Mouse (Mus musculus): ENCODE measurements around the gene Cd7. TPM values are rescaled to one million over a fixed set of nuclear protein-coding genes. Genes with fewer than 3 reads are reported as not detected.

Cd7 gene
- polyA plus RNA-seq, 1 experiment from 2014 or later = not detected

DNA sequence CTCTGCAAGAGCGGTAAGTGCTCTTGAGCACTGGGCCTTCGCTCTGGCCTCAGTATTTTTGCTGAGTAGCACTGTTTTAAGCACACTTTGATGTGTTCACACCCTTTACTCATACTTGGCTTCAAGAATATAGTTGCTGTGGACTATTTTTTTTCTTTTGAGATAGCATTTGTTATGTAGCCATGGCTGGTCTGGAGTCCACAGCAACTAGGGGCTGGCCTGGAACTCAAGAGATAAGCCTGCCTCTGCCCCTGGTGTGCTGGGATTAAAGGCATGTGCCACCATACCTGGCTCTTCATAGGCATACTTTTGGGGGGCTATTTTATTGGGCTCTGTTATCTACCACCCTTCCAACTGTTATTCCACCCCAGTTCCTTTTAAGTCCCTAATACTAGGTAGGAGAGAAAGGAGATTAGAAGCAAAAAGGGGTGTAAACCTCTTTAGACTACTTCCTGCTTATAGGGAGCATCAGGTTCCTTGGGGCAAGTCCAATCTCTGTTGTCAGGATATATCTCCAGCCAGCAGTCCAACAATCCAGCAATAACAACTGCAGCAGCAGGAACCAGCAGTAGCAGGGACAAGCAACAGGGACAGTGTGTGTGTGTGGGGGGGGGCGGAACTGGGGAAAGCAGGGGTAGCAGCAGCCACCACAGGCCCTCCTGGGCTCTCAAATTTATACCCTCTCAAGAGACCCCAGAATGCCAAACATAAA is 29.0 kb downstream of the Cd7 start:
- Histone ChIP-seq H3K27ac (replicated peaks in 1 of 2; ENCODE audit: control insufficient read depth in 1 of 2, insufficient read depth in 1 of 2, low read depth in 2 of 2, low read length in 2 of 2) (no peak overlapping the region), H3K36me3 (ENCODE audit: control insufficient read depth, insufficient read depth, low read length) (no peaks in the 10 kb centered on the region), H3K4me3 (ENCODE audit: control insufficient read depth in 1 of 2, insufficient read depth in 1 of 2, low read depth in 1 of 2, low read length in 2 of 2) (no peak overlapping the region), H3K9ac (ENCODE audit: low read length) (no peak overlapping the region), H3K4me2 (ENCODE audit: low read length) (no peak overlapping the region), H3K4me1 (ENCODE audit: control insufficient read depth in 2 of 2, insufficient read depth in 2 of 2, low read length in 2 of 2) (peaks cover 5 to 7% of the 10 kb centered on the region in 2 experiments; a peak in 2 of 4 replicates), H3K27me3 (ENCODE audit: control insufficient read depth, insufficient read depth, low read length) (no peaks in the 10 kb centered on the region), H3K9me3 (ENCODE audit: control insufficient read depth, low read length) (no peaks in the 10 kb centered on the region)
- ATAC-seq (ENCODE audit: insufficient number of reproducible peaks, insufficient read depth, low FRiP score, low read depth) = no peak
- 90% methylated on average over 3 of the region's 3 CpGs for WGBS

DNA sequence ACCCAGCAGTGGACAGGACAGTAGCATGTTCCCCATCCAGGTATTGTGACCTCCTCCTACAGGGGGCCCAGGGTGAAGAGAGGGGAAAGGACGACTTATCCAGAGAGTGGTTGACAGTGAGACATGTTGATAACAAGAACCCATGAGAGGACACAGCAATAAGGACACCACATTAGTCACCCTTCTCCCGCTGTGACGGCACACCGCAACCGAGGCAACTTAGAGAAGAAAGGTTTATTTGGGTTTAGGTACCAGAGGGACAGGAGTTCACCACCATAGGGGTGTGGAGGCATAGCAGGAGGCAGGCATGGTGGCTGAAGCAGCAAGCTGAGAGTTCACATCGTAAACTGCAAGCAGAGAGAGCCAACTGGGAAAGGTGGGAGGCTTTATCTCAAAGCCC is 33.0 kb downstream of the Cd7 start:
- H3K4me1 ChIP-seq (ENCODE audit: control insufficient read depth in 2 of 2, insufficient read depth in 2 of 2, low read length in 2 of 2) = peaks cover 2 to 4% of the 10 kb centered on the region in 2 experiments; a peak in 1 of 4 replicates
- H3K36me3 ChIP-seq (ENCODE audit: control insufficient read depth, insufficient read depth, low read length) = no peaks in the 10 kb centered on the region
- no peaks in the 10 kb centered on the region for H3K27me3 ChIP-seq (ENCODE audit: control insufficient read depth, insufficient read depth, low read length)
- ATAC-seq (ENCODE audit: insufficient number of reproducible peaks, insufficient read depth, low FRiP score, low read depth) = no peak
- H3K4me2 ChIP-seq (ENCODE audit: low read length) = no peak overlapping the region
- no peak overlapping the region for H3K9ac ChIP-seq (ENCODE audit: low read length)
- H3K27ac ChIP-seq (replicated peaks in 1 of 2; ENCODE audit: control insufficient read depth in 1 of 2, insufficient read depth in 1 of 2, low read depth in 2 of 2, low read length in 2 of 2) = no peak overlapping the region
- 56% methylated on average over 6 of the region's 6 CpGs for WGBS
- H3K9me3 ChIP-seq (ENCODE audit: control insufficient read depth, low read length) = no peaks in the 10 kb centered on the region
- no peak overlapping the region for H3K4me3 ChIP-seq (ENCODE audit: control insufficient read depth in 1 of 2, insufficient read depth in 1 of 2, low read depth in 1 of 2, low read length in 2 of 2)

DNA sequence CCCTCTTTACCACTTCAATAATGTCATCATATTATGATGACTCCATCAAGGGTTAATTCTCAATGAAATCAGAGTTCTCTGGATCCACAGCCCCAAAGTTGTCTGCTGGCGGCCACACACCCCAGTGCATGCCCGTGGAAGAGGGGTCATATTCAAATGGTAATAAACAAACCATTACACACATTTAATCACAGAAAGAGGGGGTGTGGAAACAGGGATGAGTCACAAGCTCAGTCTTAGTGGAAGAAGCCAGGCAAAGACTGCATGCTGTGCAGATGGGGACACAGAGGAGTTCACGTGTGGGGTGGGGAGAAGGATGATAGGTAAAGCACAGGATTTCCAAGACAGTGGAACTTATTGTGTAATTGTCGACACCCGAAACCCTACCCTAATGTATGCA is 34.9 kb downstream of the Cd7 start:
- 66% methylated on average over 5 of the region's 5 CpGs for WGBS
- no peak overlapping the region for H3K9ac ChIP-seq (ENCODE audit: low read length)
- no peaks in the 10 kb centered on the region for H3K27me3 ChIP-seq (ENCODE audit: control insufficient read depth, insufficient read depth, low read length)
- no peak overlapping the region for H3K27ac ChIP-seq (replicated peaks in 1 of 2; ENCODE audit: control insufficient read depth in 1 of 2, insufficient read depth in 1 of 2, low read depth in 2 of 2, low read length in 2 of 2)
- no peak for ATAC-seq (ENCODE audit: insufficient number of reproducible peaks, insufficient read depth, low FRiP score, low read depth)
- H3K4me3 ChIP-seq (ENCODE audit: control insufficient read depth in 1 of 2, insufficient read depth in 1 of 2, low read depth in 1 of 2, low read length in 2 of 2) = no peak overlapping the region
- peaks cover 2 to 4% of the 10 kb centered on the region in 2 experiments; a peak in 1 of 4 replicates for H3K4me1 ChIP-seq (ENCODE audit: control insufficient read depth in 2 of 2, insufficient read depth in 2 of 2, low read length in 2 of 2)
- H3K9me3 ChIP-seq (ENCODE audit: control insufficient read depth, low read length) = no peaks in the 10 kb centered on the region
- H3K4me2 ChIP-seq (ENCODE audit: low read length) = no peak overlapping the region
- H3K36me3 ChIP-seq (ENCODE audit: control insufficient read depth, insufficient read depth, low read length) = no peaks in the 10 kb centered on the region

DNA sequence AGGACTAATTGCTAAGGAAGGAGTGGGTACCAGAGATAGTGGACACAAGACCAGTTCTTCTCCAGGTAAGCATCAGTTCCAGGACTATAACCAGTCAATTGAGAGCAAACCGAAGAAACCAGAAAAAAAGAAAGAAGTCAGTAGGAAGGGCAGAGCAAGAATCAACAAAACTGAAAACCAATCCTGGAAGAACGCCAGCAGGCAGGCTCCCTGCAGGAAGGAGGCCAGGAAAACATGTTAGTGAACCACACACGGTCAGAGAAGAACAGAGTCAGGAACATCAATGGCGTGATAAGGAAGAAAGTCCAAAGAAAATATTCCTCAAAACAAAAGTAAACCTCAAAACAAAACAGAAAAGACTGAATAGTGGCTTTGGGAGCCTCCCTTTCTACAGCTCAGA is 37.3 kb downstream of the Cd7 start:
- Histone ChIP-seq H3K27me3 (ENCODE audit: control insufficient read depth, insufficient read depth, low read length) (no peaks in the 10 kb centered on the region), H3K4me1 (ENCODE audit: control insufficient read depth in 2 of 2, insufficient read depth in 2 of 2, low read length in 2 of 2) (peaks cover 2 to 4% of the 10 kb centered on the region in 2 experiments; a peak in 1 of 4 replicates), H3K4me3 (ENCODE audit: control insufficient read depth in 1 of 2, insufficient read depth in 1 of 2, low read depth in 1 of 2, low read length in 2 of 2) (no peak overlapping the region), H3K27ac (replicated peaks in 1 of 2; ENCODE audit: control insufficient read depth in 1 of 2, insufficient read depth in 1 of 2, low read depth in 2 of 2, low read length in 2 of 2) (no peak overlapping the region), H3K36me3 (ENCODE audit: control insufficient read depth, insufficient read depth, low read length) (no peaks in the 10 kb centered on the region), H3K4me2 (ENCODE audit: low read length) (no peak overlapping the region), H3K9ac (ENCODE audit: low read length) (no peak overlapping the region), H3K9me3 (ENCODE audit: control insufficient read depth, low read length) (no peaks in the 10 kb centered on the region)
- ATAC-seq (ENCODE audit: insufficient number of reproducible peaks, insufficient read depth, low FRiP score, low read depth) = no peak
- 53% methylated on average over 4 of the region's 4 CpGs for WGBS

DNA sequence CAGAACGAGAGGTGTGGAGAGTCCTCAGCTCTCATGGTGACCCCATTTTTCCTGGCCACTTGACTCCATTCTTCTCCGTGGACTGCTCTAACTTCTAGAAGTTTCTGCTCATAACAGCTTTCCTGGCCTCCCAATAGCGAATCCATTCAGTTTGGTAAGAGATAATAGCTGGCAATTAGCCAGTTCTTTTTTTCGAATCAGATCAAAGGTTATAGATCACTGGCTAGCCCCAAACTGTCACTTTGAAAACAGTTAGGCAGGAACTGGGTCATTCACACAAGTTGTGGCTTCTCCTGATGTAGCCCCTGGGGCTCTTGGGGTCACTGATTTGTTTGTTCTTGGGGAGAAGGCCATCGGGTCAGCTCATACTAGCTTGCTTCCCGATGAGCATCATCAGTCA is 44.5 kb downstream of the Cd7 start:
- ATAC-seq (ENCODE audit: insufficient number of reproducible peaks, insufficient read depth, low FRiP score, low read depth) = no peak
- no peak overlapping the region for H3K4me3 ChIP-seq (ENCODE audit: control insufficient read depth in 1 of 2, insufficient read depth in 1 of 2, low read depth in 1 of 2, low read length in 2 of 2)
- no peaks in the 10 kb centered on the region for H3K9me3 ChIP-seq (ENCODE audit: control insufficient read depth, low read length)
- no peaks in the 10 kb centered on the region for H3K27me3 ChIP-seq (ENCODE audit: control insufficient read depth, insufficient read depth, low read length)
- no peak overlapping the region for H3K4me2 ChIP-seq (ENCODE audit: low read length)
- WGBS = 84% methylated on average over 6 of the region's 6 CpGs
- H3K36me3 ChIP-seq (ENCODE audit: control insufficient read depth, insufficient read depth, low read length) = no peaks in the 10 kb centered on the region
- no peak overlapping the region for H3K27ac ChIP-seq (replicated peaks in 1 of 2; ENCODE audit: control insufficient read depth in 1 of 2, insufficient read depth in 1 of 2, low read depth in 2 of 2, low read length in 2 of 2)
- peaks cover 14 to 25% of the 10 kb centered on the region in 2 experiments for H3K4me1 ChIP-seq (ENCODE audit: control insufficient read depth in 2 of 2, insufficient read depth in 2 of 2, low read length in 2 of 2)
- no peak overlapping the region for H3K9ac ChIP-seq (ENCODE audit: low read length)

DNA sequence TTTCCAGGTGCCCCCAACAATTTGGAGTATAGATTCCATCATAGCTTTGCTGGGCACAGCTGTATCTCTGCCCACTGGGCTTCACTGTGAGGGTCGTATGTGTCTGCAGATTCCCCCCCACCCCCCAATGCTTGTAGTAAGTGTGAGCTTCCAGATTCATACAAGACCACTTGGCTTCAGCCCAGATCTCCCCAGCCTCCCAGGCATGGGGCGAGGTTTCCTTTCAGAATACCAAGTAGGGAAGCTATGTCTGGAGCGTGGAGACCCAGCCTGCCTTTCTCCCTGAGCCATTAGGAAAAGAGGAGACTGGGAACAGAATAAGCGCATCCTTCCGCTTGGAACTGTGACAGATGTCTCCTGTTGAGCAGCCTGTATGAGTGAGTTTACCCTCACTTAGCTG is 45.6 kb downstream of the Cd7 start:
- WGBS = 65% methylated on average over 5 of the region's 5 CpGs

DNA sequence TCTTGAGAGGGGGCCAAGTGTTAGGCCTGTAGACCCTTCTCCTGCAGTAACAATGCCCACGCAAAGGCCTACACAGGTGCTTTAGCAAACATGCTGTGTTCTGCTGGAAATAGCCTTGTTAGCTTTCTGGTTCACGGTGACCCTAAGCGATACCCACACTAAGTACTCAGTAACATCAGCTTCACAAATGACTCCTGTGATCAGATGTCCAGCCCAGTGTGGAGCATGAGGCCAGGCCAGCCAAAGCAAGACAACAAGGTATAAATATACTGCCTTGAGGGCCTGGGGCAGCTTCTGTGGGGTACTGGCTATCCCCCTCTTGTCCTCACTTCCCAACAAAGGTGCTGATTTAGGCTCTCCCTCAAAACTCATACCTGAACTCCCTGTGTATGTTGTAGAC is 46.1 kb downstream of the Cd7 start:
- 95% methylated on average over 3 of the region's 3 CpGs for WGBS
- no peaks in the 10 kb centered on the region for H3K36me3 ChIP-seq (ENCODE audit: control insufficient read depth, insufficient read depth, low read length)

More for the DNA sequence above, 45.6 kb downstream of the Cd7 start:
- Histone ChIP-seq H3K4me2 (ENCODE audit: low read length) (no peak overlapping the region), H3K4me1 (ENCODE audit: control insufficient read depth in 2 of 2, insufficient read depth in 2 of 2, low read length in 2 of 2) (peaks cover 21 to 37% of the 10 kb centered on the region in 2 experiments), H3K9me3 (ENCODE audit: control insufficient read depth, low read length) (no peaks in the 10 kb centered on the region), H3K27ac (replicated peaks in 1 of 2; ENCODE audit: control insufficient read depth in 1 of 2, insufficient read depth in 1 of 2, low read depth in 2 of 2, low read length in 2 of 2) (no peak overlapping the region), H3K4me3 (ENCODE audit: control insufficient read depth in 1 of 2, insufficient read depth in 1 of 2, low read depth in 1 of 2, low read length in 2 of 2) (no peak overlapping the region), H3K27me3 (ENCODE audit: control insufficient read depth, insufficient read depth, low read length) (no peaks in the 10 kb centered on the region), H3K36me3 (ENCODE audit: control insufficient read depth, insufficient read depth, low read length) (no peaks in the 10 kb centered on the region), H3K9ac (ENCODE audit: low read length) (no peak overlapping the region)
- ATAC-seq (ENCODE audit: insufficient number of reproducible peaks, insufficient read depth, low FRiP score, low read depth) = no peak

DNA sequence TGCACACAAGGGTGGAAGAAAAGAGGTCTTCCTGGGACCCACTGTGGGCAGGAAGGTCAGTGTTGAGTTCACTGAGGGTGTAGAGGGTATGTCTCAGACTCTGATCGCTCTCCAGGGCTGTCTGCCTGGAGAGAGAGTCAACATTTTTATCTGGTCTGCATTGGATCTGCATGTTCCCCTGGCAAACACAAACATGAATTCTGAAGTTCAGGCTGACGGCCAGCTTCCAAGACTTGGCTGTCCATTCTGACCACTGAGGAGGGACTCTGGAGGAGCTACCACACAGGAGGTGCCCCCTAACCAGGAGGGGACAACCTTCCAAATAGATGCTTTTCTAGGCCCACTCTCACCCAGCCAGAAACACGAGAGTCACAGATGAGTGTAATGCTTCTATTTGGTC is 47.4 kb downstream of the Cd7 start:
- Histone ChIP-seq H3K9me3 (ENCODE audit: control insufficient read depth, low read length) (no peaks in the 10 kb centered on the region), H3K9ac (ENCODE audit: low read length) (peak overlapping the region; percentile 100), H3K36me3 (ENCODE audit: control insufficient read depth, insufficient read depth, low read length) (peaks cover 7% of the 10 kb centered on the region; the same call in 1 of the 2 replicates), H3K4me1 (ENCODE audit: control insufficient read depth in 2 of 2, insufficient read depth in 2 of 2, low read length in 2 of 2) (peaks cover 24 to 54% of the 10 kb centered on the region in 2 experiments), H3K4me2 (ENCODE audit: low read length) (peak overlapping the region; percentile 86), H3K27ac (replicated peaks in 1 of 2; ENCODE audit: control insufficient read depth in 1 of 2, insufficient read depth in 1 of 2, low read depth in 2 of 2, low read length in 2 of 2) (peak overlapping the region; percentile 49 to 96; a peak in 3 of 4 replicates), H3K4me3 (ENCODE audit: control insufficient read depth in 1 of 2, insufficient read depth in 1 of 2, low read depth in 1 of 2, low read length in 2 of 2) (peak overlapping the region; percentile 56 to 100), H3K27me3 (ENCODE audit: control insufficient read depth, insufficient read depth, low read length) (no peaks in the 10 kb centered on the region)
- 57% methylated on average over 3 of the region's 3 CpGs for WGBS
- ATAC-seq (ENCODE audit: insufficient number of reproducible peaks, insufficient read depth, low FRiP score, low read depth) = no peak

More for the DNA sequence above, 46.1 kb downstream of the Cd7 start:
- H3K9me3 ChIP-seq (ENCODE audit: control insufficient read depth, low read length) = no peaks in the 10 kb centered on the region
- no peak overlapping the region for H3K4me3 ChIP-seq (ENCODE audit: control insufficient read depth in 1 of 2, insufficient read depth in 1 of 2, low read depth in 1 of 2, low read length in 2 of 2)
- H3K4me1 ChIP-seq (ENCODE audit: control insufficient read depth in 2 of 2, insufficient read depth in 2 of 2, low read length in 2 of 2) = peaks cover 24 to 42% of the 10 kb centered on the region in 2 experiments
- no peaks in the 10 kb centered on the region for H3K27me3 ChIP-seq (ENCODE audit: control insufficient read depth, insufficient read depth, low read length)
- no peak overlapping the region for H3K27ac ChIP-seq (replicated peaks in 1 of 2; ENCODE audit: control insufficient read depth in 1 of 2, insufficient read depth in 1 of 2, low read depth in 2 of 2, low read length in 2 of 2)
- no peak overlapping the region for H3K9ac ChIP-seq (ENCODE audit: low read length)
- no peak overlapping the region for H3K4me2 ChIP-seq (ENCODE audit: low read length)
- ATAC-seq (ENCODE audit: insufficient number of reproducible peaks, insufficient read depth, low FRiP score, low read depth) = no peak

Measured in heart, embryonic 14.5 days (tissue).